Mouse (Mus musculus): ENCODE measurements around the gene Pde3a.

The Pde3a gene

DNA sequence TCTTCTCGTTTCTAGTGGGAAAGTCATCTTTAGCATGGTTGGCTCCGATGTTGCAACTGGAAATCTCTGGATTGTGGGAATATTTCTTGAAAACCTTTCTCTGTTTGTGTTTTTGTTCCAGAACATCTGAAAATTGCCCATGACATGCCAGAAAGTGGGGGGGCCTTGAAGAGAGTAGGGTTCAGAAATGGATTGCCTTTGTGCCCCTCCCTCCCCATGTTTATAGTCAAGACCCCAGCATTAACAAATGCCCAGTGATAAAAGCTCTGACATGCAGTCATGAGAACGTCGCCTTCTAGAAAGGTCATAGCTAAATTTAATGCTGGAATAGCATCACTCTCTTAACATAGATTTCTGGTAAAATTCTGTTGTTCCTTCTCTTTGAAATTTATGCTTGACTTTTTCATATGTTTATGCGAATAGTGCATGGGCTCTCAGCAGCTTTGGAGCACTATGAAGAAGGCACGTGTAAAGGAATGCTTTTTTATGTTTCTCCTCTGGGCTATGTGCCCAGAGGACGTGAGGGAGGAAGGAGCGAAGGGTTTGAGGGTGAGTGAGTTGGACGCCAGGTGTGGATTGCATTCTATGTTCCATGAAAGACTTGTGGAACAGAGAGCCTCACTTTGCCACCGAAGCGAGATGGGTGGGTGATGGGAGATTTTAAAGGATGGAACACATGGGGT is 19.0 kb downstream of the Pde3a start:
- DNase-seq (ENCODE audit: low read depth, low spot score) = no peak

GRCm38 (mm10) chr6:141268871-141269270 is 19.8 kb downstream of the Pde3a start:
- DNase-seq (ENCODE audit: low read depth, low spot score) = no peak

- DNase-seq (ENCODE audit: low read depth, low spot score) = no peak
These were observed 22.1 kb downstream of the Pde3a start for GRCm38 (mm10) chr6:141271133-141271532.

DNA sequence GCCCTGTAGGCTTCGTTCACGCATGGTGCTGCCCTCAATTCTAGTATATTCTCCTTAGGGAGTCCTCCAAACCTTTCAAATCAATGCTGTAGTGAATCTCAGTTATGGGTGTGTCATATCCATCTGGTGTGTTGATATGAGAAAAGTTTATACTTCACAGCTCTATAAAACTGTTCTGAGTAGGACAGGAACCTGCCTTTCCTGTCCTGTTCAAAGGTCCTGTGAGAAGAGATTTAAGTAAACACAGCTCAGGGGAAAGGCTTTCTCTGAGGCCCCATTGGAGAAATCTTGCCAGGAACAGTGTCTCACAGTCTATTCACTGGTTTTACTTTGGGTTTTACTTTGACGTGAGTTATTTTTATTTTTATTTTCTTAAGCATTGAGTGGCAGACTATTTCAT is 22.5 kb downstream of the Pde3a start:
- no peak for DNase-seq (ENCODE audit: low read depth, low spot score)

GRCm38 (mm10) chr6:141273685-141274084 is 24.6 kb downstream of the Pde3a start:
- DNase-seq (ENCODE audit: low read depth, low spot score) = no peak

DNA sequence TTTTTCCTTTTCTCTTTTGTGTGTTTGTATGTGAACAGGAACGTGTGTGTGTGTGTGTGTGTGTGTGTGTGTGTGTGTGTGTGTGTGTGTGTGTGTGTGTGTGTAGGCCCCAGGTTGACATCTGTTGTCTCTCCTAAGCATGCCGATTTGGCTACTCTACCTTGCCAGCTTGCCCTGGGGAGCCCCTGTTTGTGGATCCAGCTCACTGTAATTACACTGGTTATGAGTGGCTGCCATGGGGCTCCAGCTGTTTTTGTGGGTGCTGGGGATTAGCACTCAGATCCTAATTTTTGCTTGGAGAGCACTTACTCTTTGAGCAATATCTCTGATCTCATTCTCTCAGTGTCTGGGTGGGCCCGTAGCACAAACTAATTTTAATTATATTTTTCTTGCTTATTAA is 32.6 kb downstream of the Pde3a start:
- DNase-seq (ENCODE audit: low read depth, low spot score) = no peak

GRCm38 (mm10) chr6:141282796-141283195 is 33.7 kb downstream of the Pde3a start:
- no peak for DNase-seq (ENCODE audit: low read depth, low spot score)

DNA sequence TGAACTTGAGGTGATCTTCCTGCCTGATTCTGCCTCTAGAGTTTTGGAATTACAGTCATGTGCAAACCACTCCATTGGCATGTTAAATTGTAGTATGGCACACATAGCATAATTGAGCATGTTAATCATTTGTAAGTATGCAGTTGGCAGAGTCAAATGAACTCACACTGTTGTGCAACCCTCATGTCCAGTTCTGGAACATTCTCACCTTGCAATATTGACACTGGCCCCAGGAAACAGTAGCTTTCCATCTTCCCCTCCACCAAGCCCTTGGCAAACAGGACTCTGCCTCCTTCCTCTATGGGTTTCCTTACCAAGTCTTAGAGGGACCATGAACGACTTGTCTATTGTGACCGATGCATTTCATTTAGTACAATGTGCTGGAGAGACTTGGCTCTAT is 42.1 kb downstream of the Pde3a start:
- DNase-seq (ENCODE audit: low read depth, low spot score) = no peak

- DNase-seq (ENCODE audit: low read depth, low spot score) = no peak
These were observed 43.9 kb downstream of the Pde3a start for GRCm38 (mm10) chr6:141292826-141293459.

- DNase-seq (ENCODE audit: low read depth, low spot score) = no peak
These were observed 44.4 kb downstream of the Pde3a start for GRCm38 (mm10) chr6:141293460-141293853.

GRCm38 (mm10) chr6:141295264-141295663 is 46.2 kb downstream of the Pde3a start:
- no peak for DNase-seq (ENCODE audit: low read depth, low spot score)

DNA sequence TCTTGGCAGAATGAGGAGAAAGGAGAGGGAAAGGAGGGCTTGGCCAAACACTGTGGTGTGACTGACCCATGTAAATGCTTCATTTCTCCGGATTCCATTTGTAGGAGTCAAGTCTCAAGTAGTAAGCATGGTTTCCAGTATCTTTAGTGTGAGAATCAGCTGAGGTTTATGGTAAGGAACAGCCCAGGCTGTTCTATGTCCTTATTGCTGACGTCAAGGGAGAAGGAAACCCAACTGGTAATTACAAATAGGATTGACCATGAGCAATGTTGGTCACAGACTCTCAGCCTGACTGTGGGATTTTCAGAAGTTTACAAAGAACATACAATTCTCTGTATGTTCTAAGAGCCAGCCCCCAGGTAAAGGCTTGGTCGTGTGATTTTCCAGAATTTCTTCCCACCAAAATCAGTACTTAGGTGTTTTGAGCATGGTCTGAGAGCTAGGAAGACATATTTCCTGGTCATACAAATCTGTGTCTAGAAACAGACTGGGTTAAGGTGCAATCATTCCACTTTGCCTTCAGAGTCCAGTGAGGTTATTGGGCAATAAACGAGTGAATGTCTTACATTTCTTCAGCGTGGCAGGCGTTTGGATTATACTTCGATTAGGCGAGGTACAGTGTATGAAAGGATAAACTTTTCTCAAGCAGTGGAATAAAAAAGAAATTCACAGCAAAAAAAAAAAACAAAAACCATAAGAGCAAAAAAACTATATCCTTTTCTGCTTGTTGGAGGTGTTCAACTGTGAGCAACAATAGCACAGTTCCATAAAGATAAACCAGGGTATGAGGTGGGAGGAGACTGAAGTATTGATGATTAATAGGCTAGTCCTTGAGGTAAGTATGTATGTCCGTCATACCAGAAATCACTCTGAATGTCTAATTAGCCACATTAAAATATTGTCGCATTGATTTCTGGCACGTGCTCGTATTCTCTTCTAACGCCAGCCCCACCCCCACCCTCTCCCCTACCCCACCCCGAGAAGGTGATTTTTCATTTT is 53.0 kb downstream of the Pde3a start:
- DNase-seq (ENCODE audit: low read depth, low spot score) = no peak

DNA sequence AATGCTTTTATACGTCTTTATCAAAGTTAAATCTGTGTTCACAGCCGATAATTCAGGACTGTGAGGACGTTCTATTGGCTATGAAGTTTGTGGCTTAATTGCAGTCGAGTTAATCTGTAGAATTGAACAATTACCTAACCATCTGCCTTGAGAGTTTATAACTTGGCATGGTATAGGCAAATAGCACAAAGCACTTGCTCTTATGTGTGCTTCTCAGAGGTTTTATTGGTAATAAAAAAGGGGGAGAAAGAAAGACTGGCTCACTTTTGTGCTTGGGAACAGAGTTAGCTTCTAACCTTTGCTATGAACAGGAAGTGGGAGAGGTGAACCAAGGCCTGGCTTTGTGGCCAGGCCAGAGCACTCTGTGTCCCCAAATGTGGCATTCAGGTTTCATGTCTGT is 53.8 kb downstream of the Pde3a start:
- no peak for DNase-seq (ENCODE audit: low read depth, low spot score)

DNA sequence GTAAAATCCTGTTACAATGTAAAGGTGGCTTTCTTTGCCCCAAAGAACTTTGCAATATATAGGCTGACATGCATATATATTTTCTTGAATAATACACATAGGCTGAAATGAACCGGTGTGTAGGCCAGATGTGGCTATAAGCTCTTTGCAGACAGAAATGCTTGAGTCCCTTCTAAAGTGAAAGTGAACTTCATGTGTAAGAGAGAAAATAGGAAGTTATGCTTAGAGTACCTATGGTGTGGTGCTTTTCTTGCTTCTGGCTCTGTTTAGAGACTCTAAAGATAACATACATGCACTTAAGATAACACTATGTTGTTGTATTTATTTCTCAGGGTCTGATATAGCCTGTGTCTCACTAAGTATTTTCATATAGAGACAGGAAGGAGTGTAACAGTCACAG is 58.3 kb downstream of the Pde3a start:
- DNase-seq (ENCODE audit: low read depth, low spot score) = no peak

GRCm38 (mm10) chr6:141308451-141308850 is 59.4 kb downstream of the Pde3a start:
- DNase-seq (ENCODE audit: low read depth, low spot score) = no peak

DNA sequence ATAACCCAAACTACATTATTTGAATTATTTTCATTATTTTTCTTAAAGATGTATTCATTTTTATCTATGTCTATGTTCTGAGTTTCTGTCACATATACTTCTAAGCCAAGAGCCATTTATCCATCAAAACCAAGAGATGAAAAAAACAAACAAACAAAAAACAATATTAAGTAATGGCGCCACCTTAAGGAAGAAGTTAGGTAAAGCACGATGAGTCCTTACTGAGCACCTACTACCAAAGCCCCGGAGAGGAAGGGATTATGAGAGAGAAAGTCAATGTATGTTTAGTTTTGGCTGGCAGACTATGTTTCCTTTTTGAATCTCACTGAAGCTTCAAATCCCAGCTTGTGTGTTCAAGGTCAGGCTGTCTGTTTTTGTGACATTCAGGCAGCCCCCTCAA is 60.8 kb downstream of the Pde3a start:
- no peak for DNase-seq (ENCODE audit: low read depth, low spot score)

DNA sequence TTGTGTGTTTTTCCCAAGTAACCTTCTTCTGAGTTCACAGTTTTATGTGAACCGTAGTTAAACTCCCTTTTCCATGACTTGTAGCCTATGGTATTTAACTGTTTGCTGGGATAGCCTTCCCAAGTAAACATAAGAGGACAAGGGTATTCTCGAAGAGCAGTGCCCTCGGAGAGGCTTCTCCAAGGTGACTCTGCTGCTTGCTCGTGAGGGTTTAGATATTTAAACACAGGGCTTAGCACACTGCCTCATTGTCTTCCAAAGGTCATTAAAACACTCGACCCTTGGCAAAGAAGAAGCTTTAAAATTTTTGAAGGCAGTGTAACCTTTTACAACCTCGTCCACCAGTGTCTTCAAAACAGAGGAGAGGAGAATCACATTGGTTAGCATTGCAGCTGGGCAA is 61.3 kb downstream of the Pde3a start:
- no peak for DNase-seq (ENCODE audit: low read depth, low spot score)

DNA sequence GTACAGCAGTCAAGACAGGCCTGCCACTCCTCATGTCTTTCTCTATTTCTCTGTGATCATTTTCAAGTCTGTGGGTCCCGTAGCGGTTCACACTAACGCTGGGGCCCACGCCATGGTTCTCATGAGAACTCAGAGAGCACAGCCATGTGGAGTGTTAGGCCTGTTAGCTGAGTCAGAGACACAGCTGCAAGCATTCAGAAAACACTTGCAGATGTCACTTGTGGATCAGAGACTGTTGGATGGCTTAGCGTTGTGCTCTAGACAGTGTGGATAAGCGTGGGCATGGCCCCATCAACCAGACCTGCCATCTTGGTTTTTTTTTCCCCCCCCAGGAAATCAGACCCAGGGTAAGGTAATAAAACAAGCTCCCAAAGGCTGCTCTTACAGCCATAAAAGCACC is 62.5 kb downstream of the Pde3a start:
- DNase-seq (ENCODE audit: low read depth, low spot score) = no peak

DNA sequence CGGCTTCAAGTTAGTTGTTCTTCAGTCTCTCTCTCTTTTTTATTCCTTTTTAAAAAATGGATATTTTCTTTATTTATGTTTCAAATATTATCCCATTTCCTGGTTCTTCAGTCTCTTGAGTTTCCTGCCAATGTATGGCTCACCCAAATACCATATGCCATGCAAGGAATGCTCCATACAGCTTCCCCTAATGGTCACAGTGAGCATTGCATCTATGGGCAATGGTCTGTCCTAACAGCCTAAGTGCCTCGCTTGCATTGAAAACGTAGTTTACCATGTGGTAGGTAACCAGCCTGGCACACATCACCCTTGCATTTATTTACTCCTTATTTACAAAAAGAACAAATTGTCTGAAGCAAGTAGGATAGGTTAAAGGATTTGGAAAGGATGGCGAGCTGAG is 64.0 kb downstream of the Pde3a start:
- no peak for DNase-seq (ENCODE audit: low read depth, low spot score)

- DNase-seq (ENCODE audit: low read depth, low spot score) = no peak
These were observed 69.4 kb downstream of the Pde3a start for GRCm38 (mm10) chr6:141318440-141318839.

DNA sequence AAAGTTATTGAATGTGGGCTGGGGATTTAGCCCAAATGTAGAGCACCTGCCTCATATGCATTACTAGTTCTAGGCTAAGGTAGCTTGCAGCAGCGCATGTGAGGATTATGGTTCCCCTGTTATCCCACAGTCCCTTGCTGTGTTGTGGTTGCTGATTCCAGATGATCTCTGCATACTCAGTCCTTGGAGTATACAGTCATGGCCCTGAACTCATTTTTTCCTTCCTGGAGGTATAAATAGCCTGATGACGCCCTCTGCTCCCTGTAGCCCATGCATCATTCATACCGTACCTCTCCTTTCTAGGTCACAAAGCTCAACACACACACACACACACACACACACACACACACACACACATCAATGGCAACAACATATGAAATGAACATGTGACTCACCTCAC is 72.2 kb downstream of the Pde3a start:
- no peak for DNase-seq (ENCODE audit: low read depth, low spot score)

DNA sequence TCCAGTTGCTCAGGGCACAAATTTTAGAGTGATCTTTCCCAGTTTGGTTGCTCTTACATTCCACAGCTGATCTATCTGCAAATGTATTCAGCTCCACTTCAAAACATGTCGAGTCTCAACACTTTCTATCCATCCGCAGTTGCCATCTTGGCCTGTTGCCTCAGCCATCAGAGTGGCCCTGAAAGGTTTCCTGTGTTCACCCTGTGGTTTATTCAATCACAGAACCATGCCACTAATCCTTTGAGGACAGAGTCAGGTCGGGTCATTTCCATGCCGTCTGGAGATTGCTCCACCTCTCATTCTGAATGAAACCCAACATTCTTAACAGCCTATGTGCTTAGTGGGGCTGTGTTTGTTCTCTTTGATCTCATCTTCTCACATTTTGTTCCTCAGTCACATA is 73.9 kb downstream of the Pde3a start:
- no peak for DNase-seq (ENCODE audit: low read depth, low spot score)

All from c-Kit-negative CD71-positive TER-119-positive erythroid progenitor cells, embryonic 14.5 days (primary cell).